ENCODE assay signal across 23 mouse cellular contexts in the genomic region with DNA sequence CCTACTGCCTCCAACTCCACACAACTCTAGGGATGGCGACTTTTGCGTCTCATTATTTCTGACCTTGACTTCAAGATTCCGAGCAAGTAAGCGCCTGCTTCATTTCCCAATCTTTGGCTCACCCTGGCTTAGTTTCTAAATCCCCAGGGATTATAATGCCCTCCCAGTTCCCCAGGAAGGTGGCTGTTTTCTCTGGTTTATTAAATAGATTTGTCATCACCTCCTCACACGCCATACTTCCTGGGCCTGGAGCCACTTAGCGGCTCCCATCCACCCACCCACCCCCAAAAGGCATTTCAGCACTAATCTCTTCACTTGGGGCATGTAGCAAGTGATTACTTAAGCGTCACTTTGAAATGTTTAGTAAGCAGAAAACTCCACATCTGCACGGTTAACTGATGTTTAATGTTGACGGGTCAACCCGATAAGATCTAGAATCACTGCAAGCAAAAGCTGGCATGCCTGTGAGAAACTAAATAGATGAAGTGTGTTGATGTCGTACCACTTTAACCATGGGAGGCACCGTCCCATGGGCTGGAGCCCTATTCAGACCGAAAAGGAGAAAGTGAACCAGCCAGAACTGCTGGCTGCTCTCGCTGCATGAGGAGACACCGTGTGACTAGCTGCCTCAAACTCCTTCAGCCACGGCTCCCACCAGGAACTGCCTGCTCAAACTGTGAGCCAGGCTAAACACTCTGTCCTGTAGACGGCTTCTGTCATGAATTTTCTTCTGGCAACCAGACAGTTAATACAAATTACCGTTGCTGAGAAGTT. TPM values are rescaled to one million over a fixed set of nuclear protein-coding genes. Genes with fewer than 3 reads are reported as not detected.
DNase-seq lines count a peak whose midpoint lies in the region; ATAC-seq and TF ChIP-seq lines count a peak whose summit lies in the region.
"Had no signal": no experiment of that assay in that cellular context is flagged by ENCODE, and none has a peak within 500 bp of the region (broad histone marks: within the 10 kb centered on the region; RNA-seq: fewer than 3 reads in every experiment).

No protein-coding gene starts in this region.

- peak overlapping the region; percentile 0; the same call in 1 of the 2 replicates for H3K4me3 ChIP-seq in heart, embryonic 10.5 days
- H3K4me3 ChIP-seq in heart, adult 2 months, result no peak overlapping the region
- H3K4me3 ChIP-seq in forebrain, embryonic 15.5 days, result no peak overlapping the region
- H3K4me3 ChIP-seq: embryonic facial prominence, embryonic 15.5 days; forebrain, embryonic 13.5 days; hindbrain, embryonic 13.5 days; intestine, embryonic 15.5 days; kidney, embryonic 15.5 days; layer of hippocampus, adult 2 months; limb, embryonic 10.5 days; megakaryocyte, embryonic 14.5 days had no signal

- DNase-seq in heart, embryonic 10.5 days (ENCODE audit: low spot score), result no peak
- no peak for DNase-seq in heart, adult 2 months
- peak; percentile 8 to 24 for DNase-seq in kidney, postnatal 4 days
- no peak for DNase-seq in kidney, postnatal 36 days
- DNase-seq in NIH3T3 (ENCODE audit: low read depth), result peak; percentile 57
- DNase-seq in gonadal fat pad, adult 2 months (ENCODE audit: low read depth), result peak; percentile 100
- DNase-seq in spleen, adult 18-20 months, result no peak
- DNase-seq: adrenal gland, postnatal 36 days; cerebellum, adult 9-10 months; lung, postnatal 10 days; thymus, postnatal 25 days had no signal

- H3K27me3 ChIP-seq in heart, embryonic 10.5 days (ENCODE audit: insufficient read depth, poor library complexity, severe bottlenecking), result no peaks in the 10 kb centered on the region
- no peaks in the 10 kb centered on the region for H3K27me3 ChIP-seq in heart, adult 2 months (ENCODE audit: control insufficient read depth, insufficient read depth, low read length)
- H3K27me3 ChIP-seq in forebrain, embryonic 15.5 days, result no peaks in the 10 kb centered on the region
- H3K27me3 ChIP-seq: CH12.LX; embryonic facial prominence, embryonic 15.5 days; forebrain, embryonic 13.5 days; hindbrain, embryonic 13.5 days; intestine, embryonic 15.5 days; kidney, embryonic 15.5 days; megakaryocyte, embryonic 14.5 days had no signal

- no peak for ATAC-seq in forebrain, embryonic 15.5 days (replicated peaks)
- ATAC-seq: forebrain, embryonic 13.5 days; intestine, embryonic 15.5 days; midbrain, embryonic 16.5 days had no signal

- intact Hi-C loops in heart, adult 2 months (cut with DNase I), result no loop called here

- no peak overlapping the region for H3K27ac ChIP-seq in heart, embryonic 10.5 days
- H3K27ac ChIP-seq in heart, adult 2 months, result no peak overlapping the region
- H3K27ac ChIP-seq in forebrain, embryonic 15.5 days (replicated peaks), result no peak overlapping the region
- H3K27ac ChIP-seq: embryonic facial prominence, embryonic 15.5 days; forebrain, embryonic 13.5 days; hindbrain, embryonic 13.5 days; intestine, embryonic 15.5 days; kidney, embryonic 15.5 days; layer of hippocampus, adult 2 months; limb, embryonic 10.5 days had no signal

- H3K36me3 ChIP-seq in heart, embryonic 10.5 days, result no peaks in the 10 kb centered on the region
- H3K36me3 ChIP-seq in heart, adult 2 months (ENCODE audit: control insufficient read depth, insufficient read depth, low read length), result no peaks in the 10 kb centered on the region
- no peaks in the 10 kb centered on the region for H3K36me3 ChIP-seq in forebrain, embryonic 15.5 days
- H3K36me3 ChIP-seq: embryonic facial prominence, embryonic 15.5 days; hindbrain, embryonic 13.5 days; intestine, embryonic 15.5 days; kidney, embryonic 15.5 days; limb, embryonic 10.5 days had no signal

- WGBS in heart, embryonic 10.5 days, result 46% methylated on average over 18 of the region's 18 CpGs
- 61% methylated on average over 18 of the region's 18 CpGs for WGBS in heart, adult 2 months
- WGBS in forebrain, embryonic 15.5 days, result 81% methylated on average over 18 of the region's 18 CpGs

- no peak overlapping the region for H3K4me2 ChIP-seq in forebrain, embryonic 15.5 days (replicated peaks)
- H3K4me2 ChIP-seq: embryonic facial prominence, embryonic 15.5 days; forebrain, embryonic 13.5 days; hindbrain, embryonic 13.5 days; intestine, embryonic 15.5 days; kidney, embryonic 15.5 days; liver, embryonic 11.5 days had no signal

- no peak for TF ChIP-seq EP300 in heart, adult 2 months (IDR thresholded peaks at IDR 0.05; ENCODE audit: insufficient read depth, low read depth, low read length)

- TF ChIP-seq POLR2A in heart, adult 2 months (IDR thresholded peaks at IDR 0.05; ENCODE audit: insufficient read depth, low read depth, low read length), result no peak

- H3K9me3 ChIP-seq in heart, embryonic 10.5 days, result no peaks in the 10 kb centered on the region
- H3K9me3 ChIP-seq in forebrain, embryonic 15.5 days, result no peaks in the 10 kb centered on the region
- H3K9me3 ChIP-seq: embryonic facial prominence, embryonic 15.5 days; forebrain, embryonic 13.5 days; hindbrain, embryonic 13.5 days; intestine, embryonic 15.5 days; kidney, embryonic 15.5 days; limb, embryonic 10.5 days had no signal

- peaks cover 39% of the 10 kb centered on the region for H3K4me1 ChIP-seq in heart, embryonic 10.5 days
- H3K4me1 ChIP-seq in heart, adult 2 months (ENCODE audit: control insufficient read depth, insufficient read depth, low read length), result peaks cover 4% of the 10 kb centered on the region
- H3K4me1 ChIP-seq in forebrain, embryonic 15.5 days, result no peaks in the 10 kb centered on the region
- H3K4me1 ChIP-seq: hindbrain, embryonic 13.5 days had no signal

- no peak overlapping the region for H3K9ac ChIP-seq in heart, adult 2 months (ENCODE audit: low read depth, low read length)
- no peak overlapping the region for H3K9ac ChIP-seq in forebrain, embryonic 15.5 days (replicated peaks)
- H3K9ac ChIP-seq: embryonic facial prominence, embryonic 15.5 days; forebrain, embryonic 13.5 days; hindbrain, embryonic 13.5 days; intestine, embryonic 15.5 days; kidney, embryonic 15.5 days had no signal

- H3K79me2 ChIP-seq in heart, adult 2 months (replicated peaks; ENCODE audit: control insufficient read depth, insufficient read depth, low read length), result no peaks in the 10 kb centered on the region

- TF ChIP-seq CTCF in heart, adult 2 months (IDR thresholded peaks at IDR 0.05), result no peak

RNA-seq across cellular contexts. Expression of a gene that starts 19.7 kb away (rescaled TPM):
- 163 TPM in 2 replicates for polyA plus RNA-seq in heart, embryonic 10.5 days (2016; fragmentation: Nextera tagmentation; extraction: Ambion mirVana)
- total RNA-seq in heart, adult 2 months (2021), result 10 to 100 TPM; 55.5 to 56.9 TPM
- polyA plus RNA-seq in heart, adult 2 months (2012; rRNA removed), result 36.5 and 42.8 TPM in 2 replicates
- polyA plus RNA-seq in gonadal fat pad, adult 2 months (2012; rRNA removed), result 61.9 and 90.7 TPM in 2 replicates
- polyA plus RNA-seq in forebrain, embryonic 15.5 days (2015; fragmentation: Nextera tagmentation; extraction: Ambion mirVana), result 137 and 150 TPM in 2 replicates

Comparison
In these comparisons a context has a peak if more than half of its experiments do, and no peak if none do; other contexts are left out.
1. DNase-seq: peak in kidney, postnatal 4 days (2 of 2), NIH3T3 (single experiment) and gonadal fat pad, adult 2 months (single experiment); none in heart, embryonic 10.5 days (single experiment), heart, adult 2 months (0 of 2), kidney, postnatal 36 days (0 of 2) and spleen, adult 18-20 months (0 of 2).